Mouse (Mus musculus): ENCODE data around the gene Fmo2. TPM values are rescaled to one million over a fixed set of nuclear protein-coding genes. Genes with fewer than 3 reads are reported as not detected.

Gene Fmo2
- polyA plus RNA-seq (2012; ENCODE audit: insufficient read depth, insufficient read length, low replicate concordance, missing spikeins), result not detected in 2 replicates

- Histone ChIP-seq H3K4me3 (ENCODE audit: insufficient read depth, low read depth, low read length) (no peak within 1 kb of the TSS), H3K27ac (ENCODE audit: insufficient read depth, low read depth, low read length) (no peak within 1 kb of the TSS), H3K4me1 (ENCODE audit: control insufficient read depth, insufficient read depth, low read length) (no peaks in the 10 kb centered on the region)
- TF ChIP-seq CTCF (IDR thresholded peaks at IDR 0.05; ENCODE audit: insufficient read depth, low read depth, low read length) (no peak), POLR2A (IDR thresholded peaks at IDR 0.05; ENCODE audit: insufficient read depth, low read depth, low read length) (no peak)
- WGBS, result 63% methylated on average over 14 of the region's 14 CpGs
These were observed at the start of gene Fmo2 for GRCm38 (mm10) chr1:162897838-162898811. Fmo2 (minus strand) TSS chr1:162898726.

GRCm38 (mm10) chr1:162947934-162948333 is 49.4 kb upstream of the Fmo2 start:
- 83% methylated on average over 6 of the region's 6 CpGs for WGBS
- no peaks in the 10 kb centered on the region for H3K4me1 ChIP-seq (ENCODE audit: control insufficient read depth, insufficient read depth, low read length)
- no peak overlapping the region for H3K4me3 ChIP-seq (ENCODE audit: insufficient read depth, low read depth, low read length)
- no peak for TF ChIP-seq POLR2A (IDR thresholded peaks at IDR 0.05; ENCODE audit: insufficient read depth, low read depth, low read length)
- no peak overlapping the region for H3K27ac ChIP-seq (ENCODE audit: insufficient read depth, low read depth, low read length)

GRCm38 (mm10) chr1:162946837-162947558 is 48.5 kb upstream of the Fmo2 start:
- Histone ChIP-seq H3K27ac (ENCODE audit: insufficient read depth, low read depth, low read length) (no peak overlapping the region), H3K4me3 (ENCODE audit: insufficient read depth, low read depth, low read length) (no peak overlapping the region), H3K4me1 (ENCODE audit: control insufficient read depth, insufficient read depth, low read length) (no peaks in the 10 kb centered on the region)
- WGBS, result 87% methylated on average over 4 of the region's 4 CpGs
- no peak for TF ChIP-seq POLR2A (IDR thresholded peaks at IDR 0.05; ENCODE audit: insufficient read depth, low read depth, low read length)
- TF ChIP-seq CTCF (IDR thresholded peaks at IDR 0.05; ENCODE audit: insufficient read depth, low read depth, low read length), result no peak

- no peak for TF ChIP-seq CTCF (IDR thresholded peaks at IDR 0.05; ENCODE audit: insufficient read depth, low read depth, low read length)
- TF ChIP-seq POLR2A (IDR thresholded peaks at IDR 0.05; ENCODE audit: insufficient read depth, low read depth, low read length), result no peak
- 83% methylated on average over 6 of the region's 6 CpGs for WGBS
These were observed 45.2 kb upstream of the Fmo2 start for GRCm38 (mm10) chr1:162943700-162944099.

GRCm38 (mm10) chr1:162938696-162939351 is 40.3 kb upstream of the Fmo2 start:
- WGBS, result 76% methylated on average over 4 of the region's 4 CpGs
- H3K4me1 ChIP-seq (ENCODE audit: control insufficient read depth, insufficient read depth, low read length), result no peaks in the 10 kb centered on the region
- no peak overlapping the region for H3K4me3 ChIP-seq (ENCODE audit: insufficient read depth, low read depth, low read length)
- no peak for TF ChIP-seq CTCF (IDR thresholded peaks at IDR 0.05; ENCODE audit: insufficient read depth, low read depth, low read length)
- TF ChIP-seq POLR2A (IDR thresholded peaks at IDR 0.05; ENCODE audit: insufficient read depth, low read depth, low read length), result no peak
- H3K27ac ChIP-seq (ENCODE audit: insufficient read depth, low read depth, low read length), result no peak overlapping the region

More at GRCm38 (mm10) chr1:162943700-162944099, 45.2 kb upstream of the Fmo2 start:
- Histone ChIP-seq H3K27ac (ENCODE audit: insufficient read depth, low read depth, low read length) (no peak overlapping the region), H3K4me3 (ENCODE audit: insufficient read depth, low read depth, low read length) (no peak overlapping the region), H3K4me1 (ENCODE audit: control insufficient read depth, insufficient read depth, low read length) (no peaks in the 10 kb centered on the region)

GRCm38 (mm10) chr1:162937970-162938695 is 39.6 kb upstream of the Fmo2 start:
- no peaks in the 10 kb centered on the region for H3K4me1 ChIP-seq (ENCODE audit: control insufficient read depth, insufficient read depth, low read length)
- H3K4me3 ChIP-seq (ENCODE audit: insufficient read depth, low read depth, low read length), result no peak overlapping the region
- 50% methylated on average over 5 of the region's 5 CpGs for WGBS
- TF ChIP-seq POLR2A (IDR thresholded peaks at IDR 0.05; ENCODE audit: insufficient read depth, low read depth, low read length), result no peak
- TF ChIP-seq CTCF (IDR thresholded peaks at IDR 0.05; ENCODE audit: insufficient read depth, low read depth, low read length), result no peak
- H3K27ac ChIP-seq (ENCODE audit: insufficient read depth, low read depth, low read length), result no peak overlapping the region

GRCm38 (mm10) chr1:162937415-162937814 is 38.9 kb upstream of the Fmo2 start, which contains the start of gene Fmo6:
Fmo6 (minus strand) TSS chr1:162937515.
- no peak within 1 kb of the TSS for H3K27ac ChIP-seq (ENCODE audit: insufficient read depth, low read depth, low read length)
- H3K4me3 ChIP-seq (ENCODE audit: insufficient read depth, low read depth, low read length), result no peak within 1 kb of the TSS
- 86% methylated on average over 6 of the region's 6 CpGs for WGBS
- TF ChIP-seq POLR2A (IDR thresholded peaks at IDR 0.05; ENCODE audit: insufficient read depth, low read depth, low read length) (no peak), CTCF (IDR thresholded peaks at IDR 0.05; ENCODE audit: insufficient read depth, low read depth, low read length) (no peak)
- H3K4me1 ChIP-seq (ENCODE audit: control insufficient read depth, insufficient read depth, low read length), result no peaks in the 10 kb centered on the region

- no peak overlapping the region for H3K27ac ChIP-seq (ENCODE audit: insufficient read depth, low read depth, low read length)
- 76% methylated on average over 4 of the region's 4 CpGs for WGBS
- no peak for TF ChIP-seq CTCF (IDR thresholded peaks at IDR 0.05; ENCODE audit: insufficient read depth, low read depth, low read length)
- TF ChIP-seq POLR2A (IDR thresholded peaks at IDR 0.05; ENCODE audit: insufficient read depth, low read depth, low read length), result no peak
- no peaks in the 10 kb centered on the region for H3K4me1 ChIP-seq (ENCODE audit: control insufficient read depth, insufficient read depth, low read length)
- no peak overlapping the region for H3K4me3 ChIP-seq (ENCODE audit: insufficient read depth, low read depth, low read length)
These were observed 36.0 kb upstream of the Fmo2 start for GRCm38 (mm10) chr1:162934374-162935012.
